Mouse (Mus musculus) Patski (cell line): ENCODE data around the gene Iqsec3. TPM values are rescaled to one million over a fixed set of nuclear protein-coding genes. Genes with fewer than 3 reads are reported as not detected.

Experiments
- ATAC-seq: fragments of 100-300 bp; one replicate; pipeline ENCODE4 v1.8.0; 2021
- CTCF ChIA-PET: fragments of 350-600 bp; sonication (Branson Sonifier 250); formaldehyde crosslinking; loops from one replicate; lab custom pipeline; 2022; ENCODE audit warnings: inconsistent platforms; lab: Charles Lee
- POLR2A ChIA-PET: fragments of 350-600 bp; sonication (Branson Sonifier 250); formaldehyde crosslinking; loops from one replicate; lab custom pipeline; 2022; ENCODE audit warnings: antibody characterized with exemption, inconsistent platforms; lab: Charles Lee
- DNase-seq: peaks from one replicate; pipeline ENCODE4 v3.0.0-alpha.2; 2011; ENCODE audit warnings: low read depth, low spot score
- H3K27me3 ChIP-seq: fragments of 371-371 bp; one replicate; pipeline ENCODE4 v1.5.1; 2021
- CTCF ChIP-seq: fragments of 100-300 bp; IDR thresholded peaks from one replicate; pipeline ENCODE4 v1.5.1; 2021
- in situ Hi-C: fragments of 300-500 bp; cut with MboI; formaldehyde crosslinking; loops from 3 replicates; pipeline ENCODE4 v1.11.1; 2018; ENCODE audit warnings: low pct_unique_long_range_greater_than_20kb, mixed read lengths
- polyA plus RNA-seq: library from polyadenylated mRNA; unstranded; gene quantifications from one replicate; pipeline ENCODE4 v1.2.3, GENCODE M21; 2021

The Iqsec3 gene
- polyA plus RNA-seq, 1 experiment from 2014 or later = 0.03 TPM

- CTCF ChIA-PET = no interaction called here
- TF ChIP-seq CTCF = no peak
- H3K27me3 ChIP-seq = peaks cover 2% of the 10 kb centered on the region
- POLR2A ChIA-PET = no interaction called here
- in situ Hi-C loops = no loop called here
- ATAC-seq (no peak), DNase-seq (no peak)
Measured at GRCm38 (mm10) chr6:121499856-121500255, 26.4 kb upstream of the Iqsec3 start.

- CTCF ChIA-PET = no interaction called here
- in situ Hi-C loops = no loop called here
Measured at GRCm38 (mm10) chr6:121498819-121499535, 25.5 kb upstream of the Iqsec3 start.

GRCm38 (mm10) chr6:121495606-121496005, 22.1 kb upstream of the Iqsec3 start:
- in situ Hi-C loops = no loop called here
- no peak for DNase-seq
- no peak for TF ChIP-seq CTCF
- ATAC-seq = no peak
- CTCF ChIA-PET = no interaction called here
- POLR2A ChIA-PET = no interaction called here
- peaks cover 5% of the 10 kb centered on the region for H3K27me3 ChIP-seq

More at GRCm38 (mm10) chr6:121498819-121499535, 25.5 kb upstream of the Iqsec3 start:
- ATAC-seq (no peak), DNase-seq (no peak)
- no peak for TF ChIP-seq CTCF
- POLR2A ChIA-PET = no interaction called here
- H3K27me3 ChIP-seq = peaks cover 5% of the 10 kb centered on the region

GRCm38 (mm10) chr6:121495026-121495425, 21.5 kb upstream of the Iqsec3 start:
- in situ Hi-C loops = no loop called here
- ChIA-PET CTCF (no interaction called here), POLR2A (no interaction called here)
- DNase-seq = no peak
- peaks cover 5% of the 10 kb centered on the region for H3K27me3 ChIP-seq
- TF ChIP-seq CTCF = no peak
- no peak for ATAC-seq

GRCm38 (mm10) chr6:121494319-121494718, 20.8 kb upstream of the Iqsec3 start:
- TF ChIP-seq CTCF = no peak
- ChIA-PET CTCF (interaction anchor here (0.6 kb wide), 1 partner anchor 27 kb away, joined by 3 read pairs; no protein-coding TSS in a partner anchor), POLR2A (no interaction called here)
- in situ Hi-C loops = no loop called here
- DNase-seq (no peak), ATAC-seq (no peak)
- H3K27me3 ChIP-seq = peaks cover 5% of the 10 kb centered on the region

- no peak for ATAC-seq
- TF ChIP-seq CTCF = no peak
- DNase-seq = no peak
- peaks cover 5% of the 10 kb centered on the region for H3K27me3 ChIP-seq
- in situ Hi-C loops = no loop called here
- CTCF ChIA-PET = no interaction called here
- POLR2A ChIA-PET = no interaction called here
Measured at GRCm38 (mm10) chr6:121491339-121491738, 17.9 kb upstream of the Iqsec3 start.

- POLR2A ChIA-PET = no interaction called here
- no peak for TF ChIP-seq CTCF
- DNase-seq (no peak), ATAC-seq (no peak)
- in situ Hi-C loops = no loop called here
- H3K27me3 ChIP-seq = peaks cover 22% of the 10 kb centered on the region
- CTCF ChIA-PET = no interaction called here
Measured at GRCm38 (mm10) chr6:121472273-121472672, 1.2 kb downstream of the Iqsec3 start.

GRCm38 (mm10) chr6:121468235-121468634, 5.2 kb downstream of the Iqsec3 start:
- ATAC-seq (no peak), DNase-seq (no peak)
- in situ Hi-C loops = no loop called here
- no peak for TF ChIP-seq CTCF
- H3K27me3 ChIP-seq = peaks cover 2% of the 10 kb centered on the region
- CTCF ChIA-PET = no interaction called here
- POLR2A ChIA-PET = no interaction called here

- CTCF ChIA-PET = interaction anchor here (1.7 kb wide), 1 partner anchor 11 kb away, joined by 3 read pairs; no protein-coding TSS in a partner anchor
- POLR2A ChIA-PET = no interaction called here
- in situ Hi-C loops = no loop called here
- no peaks in the 10 kb centered on the region for H3K27me3 ChIP-seq
- ATAC-seq (no peak), DNase-seq (no peak)
- TF ChIP-seq CTCF = no peak
Measured at GRCm38 (mm10) chr6:121462628-121463340, 10.7 kb downstream of the Iqsec3 start.

GRCm38 (mm10) chr6:121457381-121457780, 16.1 kb downstream of the Iqsec3 start:
- ATAC-seq (no peak), DNase-seq (no peak)
- in situ Hi-C loops = no loop called here
- ChIA-PET CTCF (no interaction called here), POLR2A (no interaction called here)
- no peaks in the 10 kb centered on the region for H3K27me3 ChIP-seq
- no peak for TF ChIP-seq CTCF

GRCm38 (mm10) chr6:121456651-121457050, 16.8 kb downstream of the Iqsec3 start:
- ChIA-PET POLR2A (no interaction called here), CTCF (no interaction called here)
- in situ Hi-C loops = no loop called here
- H3K27me3 ChIP-seq = no peaks in the 10 kb centered on the region
- no peak for DNase-seq
- no peak for ATAC-seq
- no peak for TF ChIP-seq CTCF
